Mouse (Mus musculus) mouse embryonic stem cell (cell line): ENCODE results near the gene Tmem206.

Source experiments
- in situ Hi-C, 2 experiments: fragments of 300-500 bp; cut with MboI; formaldehyde crosslinking; loops; 1 replicate in 1 of 2; 3 replicates in 1 of 2; pipeline ENCODE4 v1.14.3; 2019 to 2020; ENCODE audit warnings: low sequenced_read_pairs in 2 of 2, low pct_unique_long_range_greater_than_20kb in 1 of 2, mixed read lengths in 1 of 2; ENCODE audit not compliant: unreplicated experiment in 1 of 2

Gene Tmem206

DNA sequence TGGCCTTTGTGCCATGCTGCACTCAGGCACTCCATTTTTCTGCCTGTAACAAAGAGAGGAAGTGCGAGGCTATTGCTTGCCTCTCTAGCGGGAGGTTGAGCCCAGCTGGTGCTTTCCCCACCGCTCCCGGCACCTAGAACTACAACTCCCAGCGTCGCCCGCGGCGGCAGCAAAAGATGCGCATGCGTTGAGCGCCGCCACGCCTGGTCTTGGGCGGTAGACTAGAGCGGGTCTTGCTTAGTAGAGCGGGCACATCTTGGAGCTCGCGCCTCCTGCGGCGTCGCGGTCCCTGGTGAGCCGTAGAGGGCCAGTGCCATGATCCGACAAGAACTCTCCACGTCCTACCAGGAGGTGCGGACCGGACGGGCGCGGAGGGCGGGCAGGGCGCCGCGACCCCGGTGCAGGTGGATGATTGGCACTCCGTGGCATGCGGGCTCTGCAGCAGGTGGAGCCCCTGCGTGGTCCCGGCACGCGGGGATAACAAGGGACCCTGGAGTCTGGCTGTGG lies at the start of gene Tmem206:
Tmem206 (plus strand) TSS at position 187 of the 507 bp plus-strand sequence.
- in situ Hi-C loops = loop anchor here in 1 of 2 experiments (25.0 kb wide), 1 partner anchor 487 kb away; the partner anchor contains the start of gene Nek2

DNA sequence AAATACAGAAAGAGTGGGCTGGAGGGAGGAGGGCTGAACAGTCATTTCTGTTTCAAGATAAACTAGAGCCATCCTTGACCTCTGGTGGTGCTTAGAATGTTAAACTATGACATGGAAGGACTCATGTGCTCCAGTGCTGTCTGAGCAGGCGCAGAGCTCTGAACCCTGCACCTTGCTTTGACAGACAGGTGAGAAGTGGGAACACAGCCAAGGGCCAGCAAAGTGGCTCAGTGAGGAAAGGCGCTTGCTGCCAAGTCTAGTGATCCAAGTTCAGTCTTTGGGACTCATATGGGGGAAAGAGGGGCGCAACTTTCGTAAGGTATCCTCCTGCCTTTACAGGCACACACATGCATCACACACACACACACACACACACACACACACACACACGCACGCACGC lies 49.5 kb upstream of the Tmem206 start:
- in situ Hi-C loops = loop anchor here in 1 of 2 experiments (25.0 kb wide), 1 partner anchor 189 kb away; the partner anchor contains the start of gene Batf3

DNA sequence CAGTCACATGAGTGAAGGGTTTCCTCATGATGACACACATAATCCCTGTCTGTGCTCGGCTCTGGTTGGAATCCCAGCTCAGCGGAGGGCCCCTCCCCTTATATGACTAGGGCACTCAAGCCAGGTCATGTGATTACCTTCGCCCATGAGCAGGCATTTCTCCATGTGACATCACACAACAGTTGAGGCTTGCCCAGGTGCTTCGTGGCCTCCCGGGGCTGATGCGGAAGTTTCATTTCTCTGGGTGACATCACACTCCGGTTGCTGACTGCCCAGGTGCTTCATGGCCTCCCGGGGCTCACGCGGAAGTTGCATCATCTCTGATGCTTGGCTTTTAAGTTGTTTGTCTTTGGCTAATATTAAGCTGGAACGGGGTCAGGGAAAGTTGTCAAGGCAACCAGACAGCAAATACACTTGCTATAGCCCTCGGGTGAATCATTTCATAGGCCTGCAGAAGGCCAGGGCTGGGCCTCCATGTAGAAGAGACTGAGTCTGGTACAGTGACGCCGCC lies 48.1 kb upstream of the Tmem206 start:
- in situ Hi-C loops = loop anchor here in 1 of 2 experiments (25.0 kb wide), 1 partner anchor 190 kb away; the partner anchor contains the start of gene Batf3

DNA sequence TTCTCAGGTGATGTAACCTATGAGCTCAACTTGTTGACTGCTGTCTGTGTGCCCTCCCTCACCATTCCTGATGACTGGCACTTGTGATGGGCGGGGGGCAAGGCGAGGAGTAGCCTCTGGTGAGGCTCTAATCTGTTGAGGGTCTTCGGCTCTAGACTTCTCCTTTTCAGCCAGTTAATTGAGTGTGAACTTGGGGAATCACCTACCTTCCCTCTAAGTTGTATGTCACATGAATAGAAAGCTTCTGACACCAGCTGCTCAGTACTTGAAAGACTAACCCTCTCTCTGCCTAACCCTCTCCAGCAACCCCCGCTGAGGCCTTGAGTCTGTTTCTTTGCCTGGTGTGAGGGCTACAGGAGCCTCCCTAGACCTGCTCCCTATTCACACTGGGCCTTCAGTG lies 47.4 kb upstream of the Tmem206 start:
- in situ Hi-C loops = loop anchor here in 1 of 2 experiments (25.0 kb wide), 1 partner anchor 191 kb away; the partner anchor contains the start of gene Batf3

DNA sequence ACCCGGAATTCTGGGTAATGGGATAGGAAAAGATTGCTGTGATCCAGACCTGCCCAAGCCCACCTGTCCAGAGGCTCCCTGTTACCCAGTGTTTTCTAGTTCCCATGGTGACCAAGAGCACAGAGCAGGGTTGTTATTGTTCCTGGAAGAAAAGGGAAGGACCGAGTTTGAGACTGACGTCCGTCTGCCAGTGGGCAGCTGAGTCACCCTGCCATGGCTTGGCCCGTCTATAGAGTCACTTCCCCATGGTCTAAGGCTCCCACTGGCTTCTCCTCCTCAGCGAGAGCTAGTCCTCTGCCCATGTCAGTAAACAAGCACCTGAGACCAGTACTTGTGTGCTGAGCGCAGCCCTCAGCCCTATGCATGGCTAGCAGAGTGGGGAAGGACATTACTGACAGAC lies 44.5 kb upstream of the Tmem206 start:
- in situ Hi-C loops = loop anchor here in 1 of 2 experiments (25.0 kb wide), 1 partner anchor 194 kb away; the partner anchor contains the start of gene Batf3

DNA sequence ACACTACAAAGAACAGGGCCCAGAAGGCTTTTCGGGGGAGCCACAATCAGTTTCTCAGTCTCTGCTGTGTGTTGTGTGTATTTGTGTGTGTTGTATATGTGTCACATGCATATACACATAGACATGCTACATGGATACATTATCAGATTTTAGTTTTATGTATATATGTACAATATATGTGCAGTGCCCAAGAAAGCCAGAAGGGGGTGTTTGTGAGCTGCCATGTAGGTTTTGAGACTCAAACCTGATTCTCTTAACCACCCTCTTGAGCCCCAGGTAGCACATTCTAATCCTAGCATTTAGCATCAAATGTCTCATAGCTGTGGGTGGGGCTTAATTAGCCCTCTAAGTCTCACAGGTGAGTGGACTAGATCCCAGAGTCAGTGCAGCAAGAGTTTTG lies 43.4 kb upstream of the Tmem206 start:
- in situ Hi-C loops = loop anchor here in 1 of 2 experiments (25.0 kb wide), 1 partner anchor 195 kb away; the partner anchor contains the start of gene Batf3

DNA sequence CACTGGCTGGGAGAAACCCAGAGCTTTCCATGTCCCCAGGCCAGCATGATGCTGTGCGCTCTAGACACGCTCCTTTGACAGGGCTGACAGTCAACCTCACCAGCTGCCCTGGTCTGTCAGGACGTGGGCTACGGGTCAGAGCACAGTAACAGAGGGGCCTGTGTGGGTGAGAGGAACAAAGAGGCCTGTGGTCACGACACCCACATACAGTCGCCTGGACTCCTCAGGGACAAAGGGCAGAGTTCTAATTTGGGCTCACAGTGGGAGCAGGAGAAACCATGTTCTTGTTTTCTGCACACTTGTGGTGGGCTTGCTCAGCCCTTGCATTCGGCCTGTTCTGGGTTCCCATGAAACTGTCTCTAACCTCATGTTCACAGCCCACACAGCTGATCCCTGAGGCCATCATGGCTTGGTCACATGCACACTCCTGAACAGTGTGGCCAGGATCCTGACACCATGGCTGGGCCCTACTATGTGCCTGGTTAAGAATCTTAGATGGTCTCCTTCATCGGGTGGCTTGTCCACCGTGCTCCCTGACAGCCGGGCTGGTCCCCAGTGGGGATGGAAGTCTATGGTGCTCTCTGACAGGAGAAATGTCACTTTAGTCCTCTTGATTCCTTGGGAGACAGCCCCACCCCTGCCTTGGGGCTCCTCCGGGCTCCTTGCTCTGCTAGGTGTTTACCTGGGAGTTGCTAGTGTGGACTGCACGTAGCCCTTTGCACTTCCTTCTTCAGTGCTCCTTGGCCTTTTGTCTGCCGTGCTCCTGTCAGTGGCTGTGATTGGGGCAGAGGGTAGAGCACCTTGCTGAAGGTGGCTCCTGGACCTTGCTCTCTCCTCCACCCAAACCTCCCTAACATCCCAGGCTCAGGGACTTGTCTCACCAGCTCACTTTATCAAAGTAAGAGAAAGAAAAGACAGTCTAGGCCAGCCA lies 42.3 kb upstream of the Tmem206 start:
- in situ Hi-C loops = loop anchor here in 1 of 2 experiments (25.0 kb wide), 1 partner anchor 196 kb away; the partner anchor contains the start of gene Batf3

DNA sequence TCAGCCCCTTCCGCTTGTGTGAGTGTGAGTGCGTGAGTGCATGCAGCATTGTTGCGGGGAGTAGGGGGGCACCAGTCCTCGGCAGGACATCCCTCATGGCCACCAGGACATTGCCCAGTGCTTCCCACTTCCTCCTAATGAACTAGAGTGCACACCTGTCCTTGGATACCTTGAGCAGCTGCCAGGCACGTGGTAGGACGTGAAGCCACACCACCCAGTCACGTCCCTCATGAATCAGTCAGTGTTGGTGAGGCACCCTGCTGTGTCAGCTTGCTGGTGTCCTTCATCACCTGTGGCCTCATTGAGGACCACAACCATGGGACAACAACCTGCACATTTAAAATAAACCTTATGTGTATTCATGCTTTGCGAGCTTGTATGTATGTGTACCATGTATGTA lies 41.2 kb upstream of the Tmem206 start:
- in situ Hi-C loops = loop anchor here in 1 of 2 experiments (25.0 kb wide), 1 partner anchor 197 kb away; the partner anchor contains the start of gene Batf3

DNA sequence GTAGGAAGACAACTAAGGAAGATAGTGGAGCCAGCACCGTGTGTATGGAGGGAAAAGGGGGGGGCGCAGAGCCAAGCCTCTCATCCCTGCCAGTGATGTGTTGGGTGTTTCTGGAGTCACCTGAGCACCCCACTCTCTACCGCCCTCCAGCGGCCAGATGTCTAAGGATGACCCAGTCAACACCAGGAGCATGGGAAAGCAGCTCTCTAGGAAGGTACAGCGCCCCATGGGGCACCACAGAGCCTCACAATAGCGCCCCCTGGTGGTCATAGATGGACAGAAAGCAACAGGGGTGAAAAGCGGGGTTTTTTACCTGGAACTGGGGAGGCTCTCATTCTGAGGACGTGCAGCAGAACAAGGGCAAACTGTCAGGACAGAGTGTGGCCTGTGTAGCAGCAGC lies 37.0 kb upstream of the Tmem206 start:
- in situ Hi-C loops = loop anchor here in 1 of 2 experiments (25.0 kb wide), 1 partner anchor 201 kb away; the partner anchor contains the start of gene Batf3

DNA sequence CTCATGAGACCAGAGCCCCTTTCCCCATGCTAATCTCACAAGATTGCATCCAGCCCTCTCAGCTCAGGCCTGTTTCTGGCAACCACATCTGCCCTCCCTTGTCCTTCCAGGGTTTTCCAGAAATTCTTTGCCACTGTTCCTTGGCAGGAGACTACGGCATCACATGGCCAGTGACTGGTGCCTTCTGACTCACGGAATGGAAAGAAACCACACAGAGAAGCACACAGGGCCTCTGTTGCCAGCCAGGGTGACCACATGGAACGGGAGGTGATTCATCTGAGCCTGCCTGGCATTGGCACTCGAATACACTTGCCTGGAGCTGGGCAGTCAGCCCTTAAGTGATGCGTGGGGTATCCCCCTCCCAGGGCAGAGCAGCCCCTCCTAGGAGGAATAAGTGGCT lies 33.4 kb upstream of the Tmem206 start:
- in situ Hi-C loops = loop anchor here in 1 of 2 experiments (25.0 kb wide), 1 partner anchor 205 kb away; the partner anchor contains the start of gene Batf3

DNA sequence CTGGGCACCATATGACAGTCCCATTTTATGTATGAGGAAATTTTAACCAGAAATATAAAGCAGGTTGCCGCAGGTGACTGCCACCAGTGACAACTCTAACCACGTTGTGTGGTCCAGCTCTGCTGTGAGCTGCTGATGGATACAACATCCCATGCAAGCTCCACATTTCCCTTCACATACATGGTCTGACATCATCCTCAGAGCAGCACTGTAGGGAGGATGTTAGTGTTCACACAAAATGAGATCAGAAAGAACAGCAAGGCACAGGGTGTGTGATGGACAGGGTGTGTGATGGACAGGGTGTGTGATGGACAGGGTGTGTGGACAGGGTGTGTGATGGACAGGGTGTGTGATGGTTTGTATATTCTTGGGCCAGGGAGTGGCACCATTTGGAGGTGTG lies 32.7 kb upstream of the Tmem206 start:
- in situ Hi-C loops = loop anchor here in 1 of 2 experiments (25.0 kb wide), 1 partner anchor 206 kb away; the partner anchor contains the start of gene Batf3

DNA sequence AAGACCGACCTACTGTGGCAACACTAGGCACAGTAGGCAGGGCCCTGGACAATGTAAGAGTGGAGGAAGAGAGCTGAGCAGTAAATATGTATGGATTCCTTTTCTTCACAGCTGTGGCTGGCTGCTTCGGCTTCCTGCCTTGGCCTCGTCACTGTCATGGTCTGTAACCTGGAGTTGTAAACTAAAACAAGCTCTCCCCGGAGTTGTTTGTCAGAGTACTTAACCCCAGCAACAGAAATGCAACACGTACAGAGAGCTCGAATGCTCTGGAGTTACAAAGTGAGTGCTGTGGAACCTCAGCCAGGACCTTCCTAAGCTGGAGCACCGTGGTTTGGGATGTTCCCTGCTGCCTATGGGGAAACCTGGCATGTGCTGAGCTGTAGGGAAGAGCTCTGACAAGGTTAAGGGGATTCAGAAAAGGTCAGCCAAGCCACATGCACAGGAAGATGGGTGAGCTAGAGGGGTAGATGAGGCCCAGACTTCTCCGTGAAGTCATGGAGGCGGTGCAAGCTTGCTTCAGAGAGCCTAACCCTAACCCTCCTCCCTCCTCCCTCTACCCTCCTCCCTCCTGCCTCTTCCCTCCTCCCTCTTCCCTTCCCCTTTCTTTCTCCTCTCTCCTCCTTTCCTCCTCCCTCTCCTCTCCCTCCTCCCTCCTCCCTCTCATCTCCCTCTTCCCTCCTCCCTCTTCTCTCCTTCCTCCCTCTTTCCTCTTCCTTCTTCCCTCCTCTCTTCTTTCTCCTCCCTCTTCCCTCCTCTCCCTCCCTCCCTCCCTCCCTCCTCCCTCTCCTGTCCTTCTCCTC lies 31.5 kb upstream of the Tmem206 start:
- in situ Hi-C loops = loop anchor here in 1 of 2 experiments (25.0 kb wide), 1 partner anchor 207 kb away; the partner anchor contains the start of gene Batf3

DNA sequence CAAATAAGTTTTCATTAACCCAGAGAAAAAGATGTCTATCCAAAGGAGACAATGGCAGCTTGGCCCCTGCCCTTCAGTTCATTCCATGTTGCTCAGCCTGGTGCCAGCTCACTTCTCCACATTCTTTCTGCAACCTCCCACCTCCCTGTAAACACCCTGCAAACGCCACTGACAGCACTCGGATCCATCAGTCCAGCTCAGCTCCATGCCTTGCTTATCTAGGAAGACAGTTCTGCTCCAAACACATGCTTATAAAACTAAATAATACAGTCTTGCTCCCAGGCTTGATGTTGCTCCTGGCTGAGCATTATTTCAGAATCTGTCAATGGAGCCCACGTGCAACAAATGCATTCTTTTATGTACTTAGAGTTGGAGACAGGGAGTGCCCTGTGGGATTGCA lies 29.9 kb upstream of the Tmem206 start:
- in situ Hi-C loops = loop anchor here in 1 of 2 experiments (25.0 kb wide), 1 partner anchor 208 kb away; the partner anchor contains the start of gene Batf3

DNA sequence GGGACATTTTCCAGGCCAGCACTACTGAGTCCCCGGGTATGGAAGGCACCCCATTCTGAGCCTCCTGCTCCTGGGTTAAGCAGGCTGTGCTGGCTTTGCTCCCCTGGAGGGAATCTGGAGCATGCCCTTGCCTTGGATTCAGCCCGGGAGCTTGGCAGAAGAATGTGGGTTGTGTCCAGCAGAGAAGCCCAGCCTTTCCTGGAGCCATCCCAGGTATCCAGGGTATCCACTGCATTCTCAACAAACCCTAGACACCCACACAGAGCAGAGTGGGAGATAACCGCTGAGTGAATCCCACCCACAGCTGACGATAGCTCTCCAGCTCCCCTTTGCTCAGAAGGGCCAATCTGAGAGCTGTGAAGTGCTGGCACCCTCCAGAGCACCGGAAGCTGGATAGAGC lies 29.3 kb upstream of the Tmem206 start:
- in situ Hi-C loops = loop anchor here in 1 of 2 experiments (25.0 kb wide), 1 partner anchor 209 kb away; the partner anchor contains the start of gene Batf3

DNA sequence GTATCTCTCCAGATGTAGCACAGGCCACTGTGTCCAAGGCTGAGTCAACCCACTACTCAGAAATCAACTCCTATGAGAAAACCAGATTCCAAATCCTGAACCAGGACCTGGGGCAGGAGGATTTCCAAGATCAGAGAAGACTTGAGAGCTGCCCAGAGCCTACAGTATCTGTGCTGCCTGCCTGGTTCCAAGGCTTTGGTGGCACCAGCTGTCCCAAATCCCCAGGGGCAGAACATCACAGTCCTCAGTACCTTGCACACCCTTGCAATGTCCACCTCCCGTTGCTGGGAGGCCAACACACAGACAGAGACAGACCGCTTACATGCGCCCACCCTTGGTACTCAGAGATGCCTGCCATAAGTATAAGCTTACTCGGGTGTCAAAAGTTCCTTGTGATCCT lies 27.4 kb upstream of the Tmem206 start:
- in situ Hi-C loops = loop anchor here in 1 of 2 experiments (25.0 kb wide), 1 partner anchor 211 kb away; the partner anchor contains the start of gene Batf3

DNA sequence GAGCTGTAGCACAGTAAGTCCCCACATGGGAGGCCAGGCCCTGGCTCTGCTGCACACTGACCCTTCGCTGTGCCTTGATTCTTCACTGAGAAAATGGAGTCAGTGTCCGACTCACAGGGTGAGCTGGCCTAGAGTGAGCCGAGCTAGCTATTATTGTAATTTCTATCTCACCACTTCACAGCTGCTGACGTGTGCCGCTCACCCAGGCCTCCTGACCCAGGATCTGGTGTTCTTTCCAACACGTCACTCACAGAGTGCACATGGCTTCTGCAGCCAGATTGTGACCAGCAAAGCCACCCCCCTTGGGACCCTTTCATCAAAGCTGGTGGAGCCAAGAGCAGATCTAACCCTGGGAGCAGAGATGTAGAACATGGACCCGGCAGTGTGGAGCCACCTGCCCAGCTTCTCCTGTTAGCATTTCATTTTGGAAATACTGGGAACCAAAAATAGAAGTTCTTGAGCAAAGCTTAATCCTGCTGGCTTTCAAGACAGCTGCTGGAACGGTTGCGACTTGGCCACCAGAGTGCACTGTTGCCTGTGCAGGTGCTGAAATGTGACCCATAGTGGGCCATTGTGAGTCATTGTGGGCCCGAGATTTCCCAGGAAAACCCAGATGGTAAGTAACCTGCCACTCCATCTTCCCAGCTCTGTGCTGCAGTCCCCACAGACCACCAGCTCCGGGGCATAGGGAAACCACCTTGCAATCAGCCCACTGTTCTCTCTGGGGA lies 26.3 kb upstream of the Tmem206 start:
- in situ Hi-C loops = loop anchor here in 1 of 2 experiments (25.0 kb wide), 1 partner anchor 212 kb away; the partner anchor contains the start of gene Batf3

DNA sequence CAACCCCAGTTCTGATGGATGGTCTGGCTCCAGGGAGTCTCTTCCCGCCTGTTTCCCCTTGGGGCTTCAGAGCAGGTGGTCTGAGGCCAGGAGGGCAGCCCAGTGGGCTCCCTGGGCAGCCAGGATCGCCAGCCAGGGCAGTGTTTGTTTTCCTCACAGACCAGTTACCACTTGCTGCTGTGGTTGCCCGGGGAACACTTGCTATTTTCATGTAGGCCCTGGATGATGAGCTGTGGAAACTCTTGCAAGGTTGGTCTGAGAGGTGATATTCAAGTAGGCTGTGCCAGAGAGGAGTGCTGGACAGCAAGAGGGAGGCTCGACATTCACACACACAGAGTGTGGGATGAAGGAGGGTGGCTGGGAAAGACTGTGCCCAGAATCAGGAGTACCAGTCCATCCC lies 23.8 kb upstream of the Tmem206 start:
- in situ Hi-C loops = no loop called here
